Mouse (Mus musculus): ENCODE results near the gene Cabin1. TPM values are rescaled to one million over a fixed set of nuclear protein-coding genes. Genes with fewer than 3 reads are reported as not detected.

Gene Cabin1
- polyA plus RNA-seq, 1 experiment from 2014 or later = 13.6 TPM

DNA sequence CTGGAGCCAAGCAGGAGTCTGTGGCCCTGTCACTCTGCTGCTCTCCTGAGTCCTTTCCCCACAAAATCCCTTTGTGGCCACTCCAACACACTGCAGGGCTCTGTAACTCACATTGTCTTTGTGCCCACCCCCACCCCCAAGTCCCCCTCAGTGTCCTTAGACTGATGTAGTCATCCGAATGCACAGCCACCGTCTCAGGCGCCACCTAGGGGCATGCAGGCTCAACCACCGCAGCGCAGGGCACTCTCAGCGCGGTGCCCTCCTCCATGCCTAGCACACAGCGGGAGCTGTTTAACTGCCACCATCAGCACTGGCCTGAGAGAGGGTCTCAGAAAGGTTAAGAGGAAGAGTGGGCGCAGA lies 55.5 kb downstream of the Cabin1 start:
- Histone ChIP-seq H3K27me3 (ENCODE audit: control insufficient read depth, insufficient read depth, low read depth, low read length) (no peaks in the 10 kb centered on the region), H3K9ac (ENCODE audit: low read depth, low read length) (no peak overlapping the region), H3K27ac (ENCODE audit: low read length) (no peak overlapping the region), H3K36me3 (ENCODE audit: control insufficient read depth, insufficient read depth) (peaks cover 12% of the 10 kb centered on the region; the same call in 1 of the 2 replicates), H3K4me2 (ENCODE audit: low read depth, low read length) (no peak overlapping the region), H3K4me1 (ENCODE audit: control insufficient read depth, low read depth, low read length) (peaks cover 42% of the 10 kb centered on the region), H3K9me3 (replicated peaks; ENCODE audit: control insufficient read depth, low read length) (no peaks in the 10 kb centered on the region), H3K4me3 (ENCODE audit: low read depth, low read length) (no peak overlapping the region)
- 62% methylated on average over 9 of the region's 9 CpGs for WGBS (ENCODE audit: insufficient replicate concordance)
- ATAC-seq (ENCODE audit: low read depth) = no peak

DNA sequence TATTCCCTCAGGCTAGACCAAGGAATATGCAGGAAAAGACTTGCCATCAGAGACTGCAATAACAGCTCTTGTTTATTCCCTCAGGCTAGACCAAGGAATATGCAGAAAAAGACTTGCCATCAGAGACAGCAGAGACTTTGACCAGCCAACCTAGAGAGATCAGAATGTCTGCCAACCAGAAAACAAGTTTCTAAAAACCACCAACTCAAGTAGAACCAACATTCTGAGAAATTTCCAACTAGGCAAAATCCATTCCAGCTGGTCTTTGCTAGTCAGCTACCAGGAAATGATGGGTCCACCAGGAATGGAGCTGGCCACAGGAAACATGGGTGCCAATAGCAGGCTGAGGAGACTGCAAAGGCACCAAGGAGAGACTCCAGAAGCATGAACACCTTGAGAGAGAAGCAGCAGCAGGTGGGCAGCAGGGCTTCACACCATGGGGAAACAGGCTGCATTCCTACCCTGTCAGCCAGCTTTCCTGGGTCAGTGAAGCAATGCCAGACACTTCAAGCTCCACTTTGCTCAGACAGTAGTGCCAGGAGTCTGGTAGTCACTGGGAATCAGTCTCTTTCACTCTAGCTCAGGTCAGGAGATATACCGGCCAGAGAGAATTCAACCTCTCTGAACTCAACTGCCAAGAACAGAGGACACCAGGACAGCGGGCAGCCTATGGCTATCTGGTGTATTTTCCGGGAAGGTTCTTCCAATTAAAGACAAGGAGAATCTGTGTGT lies 56.1 kb downstream of the Cabin1 start:
- Histone ChIP-seq H3K27me3 (ENCODE audit: control insufficient read depth, insufficient read depth, low read depth, low read length) (no peaks in the 10 kb centered on the region), H3K4me1 (ENCODE audit: control insufficient read depth, low read depth, low read length) (peaks cover 42% of the 10 kb centered on the region), H3K4me2 (ENCODE audit: low read depth, low read length) (no peak overlapping the region), H3K9ac (ENCODE audit: low read depth, low read length) (no peak overlapping the region), H3K4me3 (ENCODE audit: low read depth, low read length) (no peak overlapping the region), H3K9me3 (replicated peaks; ENCODE audit: control insufficient read depth, low read length) (no peaks in the 10 kb centered on the region), H3K27ac (ENCODE audit: low read length) (peak overlapping the region; percentile 92), H3K36me3 (ENCODE audit: control insufficient read depth, insufficient read depth) (peaks cover 10% of the 10 kb centered on the region; the same call in 1 of the 2 replicates)
- no peak for ATAC-seq (ENCODE audit: low read depth)
- 86% methylated on average over 3 of the region's 3 CpGs for WGBS (ENCODE audit: insufficient replicate concordance)

GRCm38 (mm10) chr10:75706632-75707216 lies 57.4 kb downstream of the Cabin1 start:
- H3K9ac ChIP-seq (ENCODE audit: low read depth, low read length) = peak overlapping the region; percentile 53
- peak; percentile 75 for ATAC-seq (ENCODE audit: low read depth)
- peak overlapping the region; percentile 37 for H3K4me2 ChIP-seq (ENCODE audit: low read depth, low read length)
- no peaks in the 10 kb centered on the region for H3K27me3 ChIP-seq (ENCODE audit: control insufficient read depth, insufficient read depth, low read depth, low read length)
- peaks cover 47% of the 10 kb centered on the region for H3K4me1 ChIP-seq (ENCODE audit: control insufficient read depth, low read depth, low read length)
- 39% methylated on average over 8 of the region's 8 CpGs for WGBS (ENCODE audit: insufficient replicate concordance)
- peak overlapping the region; percentile 92 for H3K27ac ChIP-seq (ENCODE audit: low read length)
- peaks cover 3% of the 10 kb centered on the region; the same call in 1 of the 2 replicates for H3K36me3 ChIP-seq (ENCODE audit: control insufficient read depth, insufficient read depth)
- no peaks in the 10 kb centered on the region for H3K9me3 ChIP-seq (replicated peaks; ENCODE audit: control insufficient read depth, low read length)
- no peak overlapping the region for H3K4me3 ChIP-seq (ENCODE audit: low read depth, low read length)

DNA sequence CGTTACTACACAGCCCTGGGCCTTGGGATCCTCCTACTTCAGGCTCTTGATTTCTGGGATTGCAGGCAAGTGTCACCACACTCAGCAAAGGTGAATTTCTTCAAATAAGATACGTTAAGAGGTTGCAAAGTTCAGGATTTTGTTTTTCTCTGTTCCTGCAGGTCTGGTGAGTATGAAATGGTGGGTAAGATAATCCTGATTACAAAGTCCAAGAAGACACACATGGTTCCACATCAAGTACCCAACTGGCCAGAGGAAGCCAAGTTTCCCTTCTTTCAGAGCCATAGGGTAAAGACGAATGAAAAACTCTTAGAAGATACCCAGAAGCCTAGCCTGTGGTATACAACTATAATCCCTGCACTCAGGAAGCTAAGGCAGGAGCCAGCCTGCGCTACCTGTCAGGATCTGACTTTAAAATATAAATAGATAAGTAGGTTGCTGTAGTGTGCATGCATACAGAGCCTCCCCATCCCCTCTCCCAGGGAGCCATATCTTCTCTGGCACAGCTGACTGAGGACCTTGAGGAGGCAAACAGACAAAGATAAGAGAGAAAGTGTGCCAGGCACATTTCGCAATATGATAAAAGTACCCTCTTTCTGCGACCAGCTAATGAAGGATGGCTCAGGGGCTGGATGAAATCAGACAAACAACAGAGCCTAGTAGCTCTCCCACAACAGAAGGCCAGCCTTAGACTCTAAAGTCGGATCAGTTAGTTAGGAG lies 58.3 kb downstream of the Cabin1 start:
- ATAC-seq (ENCODE audit: low read depth) = peak; percentile 93
- Histone ChIP-seq H3K27ac (ENCODE audit: low read length) (peak overlapping the region; percentile 92), H3K9me3 (replicated peaks; ENCODE audit: control insufficient read depth, low read length) (no peaks in the 10 kb centered on the region), H3K9ac (ENCODE audit: low read depth, low read length) (0 out of 2 replicates have a peak overlapping the region, but pooled peaks have one; percentile 53), H3K4me2 (ENCODE audit: low read depth, low read length) (peak overlapping the region; percentile 37), H3K36me3 (ENCODE audit: control insufficient read depth, insufficient read depth) (no peaks in the 10 kb centered on the region; the same call in 1 of the 2 replicates), H3K4me1 (ENCODE audit: control insufficient read depth, low read depth, low read length) (peaks cover 47% of the 10 kb centered on the region), H3K4me3 (ENCODE audit: low read depth, low read length) (no peak overlapping the region), H3K27me3 (ENCODE audit: control insufficient read depth, insufficient read depth, low read depth, low read length) (no peaks in the 10 kb centered on the region)
- 36% methylated on average over 7 of the region's 7 CpGs for WGBS (ENCODE audit: insufficient replicate concordance)

DNA sequence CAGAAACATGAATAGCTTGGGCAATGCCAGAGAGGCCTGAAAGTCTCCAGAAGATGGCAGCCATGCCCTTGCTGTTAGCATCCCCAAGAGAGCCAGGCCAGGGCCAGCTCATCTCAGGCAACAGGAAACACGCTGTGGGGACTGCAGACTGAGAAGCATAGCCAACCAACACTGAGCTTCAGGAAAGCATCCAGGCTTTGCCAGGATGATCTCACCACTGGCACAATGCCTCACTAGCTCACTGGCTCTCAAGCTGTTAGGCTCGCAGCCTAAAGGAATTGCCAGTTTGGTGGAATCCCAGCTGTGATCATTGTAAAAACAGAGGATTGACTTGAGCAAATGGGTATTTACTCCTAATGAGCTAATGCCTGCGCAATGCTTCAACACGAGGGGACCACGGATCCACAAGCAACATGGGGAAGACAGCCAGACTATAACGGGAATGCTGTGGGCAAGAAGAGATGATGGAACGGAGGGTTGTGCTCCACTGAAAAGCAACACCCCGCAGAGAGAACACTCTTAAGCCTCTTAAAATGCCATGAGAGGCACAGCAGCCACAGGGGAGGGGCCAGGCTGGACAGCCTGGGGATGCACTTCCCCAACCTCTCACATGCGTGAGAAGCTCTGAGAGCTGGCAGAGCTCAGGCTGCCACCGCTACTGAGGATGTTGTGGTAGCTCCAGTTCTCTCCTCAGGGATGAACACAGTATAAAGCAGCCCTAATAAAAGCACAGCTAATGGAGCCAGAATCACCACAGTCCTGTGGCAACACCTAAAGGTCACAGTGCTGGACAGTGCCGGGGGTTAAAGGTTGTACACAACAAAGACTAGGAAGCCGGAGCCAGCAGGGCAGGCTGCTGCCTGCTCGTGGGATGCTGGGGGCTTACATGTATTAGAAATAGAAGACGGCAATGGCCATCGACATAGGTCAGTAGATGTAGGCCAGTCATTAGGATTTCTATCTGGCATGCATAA lies 59.6 kb downstream of the Cabin1 start:
- Histone ChIP-seq H3K4me1 (ENCODE audit: control insufficient read depth, low read depth, low read length) (peaks cover 47% of the 10 kb centered on the region), H3K4me2 (ENCODE audit: low read depth, low read length) (no peak overlapping the region), H3K9ac (ENCODE audit: low read depth, low read length) (0 out of 2 replicates have a peak overlapping the region, but pooled peaks have one; percentile 3), H3K27me3 (ENCODE audit: control insufficient read depth, insufficient read depth, low read depth, low read length) (no peaks in the 10 kb centered on the region), H3K36me3 (ENCODE audit: control insufficient read depth, insufficient read depth) (no peaks in the 10 kb centered on the region; the same call in 1 of the 2 replicates), H3K27ac (ENCODE audit: low read length) (peak overlapping the region; percentile 92), H3K4me3 (ENCODE audit: low read depth, low read length) (no peak overlapping the region), H3K9me3 (replicated peaks; ENCODE audit: control insufficient read depth, low read length) (no peaks in the 10 kb centered on the region)
- WGBS (ENCODE audit: insufficient replicate concordance) = 85% methylated on average over 15 of the region's 15 CpGs
- ATAC-seq (ENCODE audit: low read depth) = no peak

DNA sequence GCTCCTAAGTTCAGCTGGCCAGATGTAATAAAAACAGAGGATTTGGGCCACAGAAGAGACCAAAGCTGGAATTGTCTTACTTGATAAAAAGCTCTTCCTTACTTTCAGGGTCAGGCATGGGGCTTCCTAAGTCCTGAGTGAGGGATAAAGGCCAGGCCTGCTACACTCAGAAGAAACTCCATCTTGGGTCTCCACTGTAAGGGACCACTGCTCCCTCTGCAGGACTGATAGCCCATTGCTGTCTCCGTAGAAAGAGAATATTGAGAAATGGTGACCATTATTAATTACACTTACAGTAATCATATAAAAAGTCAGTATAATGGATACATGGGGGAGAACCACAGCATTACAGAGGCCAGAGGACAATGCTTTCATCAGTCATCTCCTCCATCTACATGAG lies 60.6 kb downstream of the Cabin1 start:
- no peak for ATAC-seq (ENCODE audit: low read depth)
- Histone ChIP-seq H3K27ac (ENCODE audit: low read length) (0 out of 2 replicates have a peak overlapping the region, but pooled peaks have one; percentile 20), H3K36me3 (ENCODE audit: control insufficient read depth, insufficient read depth) (peaks cover 5% of the 10 kb centered on the region), H3K9me3 (replicated peaks; ENCODE audit: control insufficient read depth, low read length) (no peaks in the 10 kb centered on the region), H3K4me2 (ENCODE audit: low read depth, low read length) (no peak overlapping the region), H3K4me1 (ENCODE audit: control insufficient read depth, low read depth, low read length) (peaks cover 54% of the 10 kb centered on the region), H3K27me3 (ENCODE audit: control insufficient read depth, insufficient read depth, low read depth, low read length) (no peaks in the 10 kb centered on the region), H3K4me3 (ENCODE audit: low read depth, low read length) (no peak overlapping the region), H3K9ac (ENCODE audit: low read depth, low read length) (no peak overlapping the region)
- 70% methylated on average over 1 of the region's 1 CpGs for WGBS (ENCODE audit: insufficient replicate concordance)

DNA sequence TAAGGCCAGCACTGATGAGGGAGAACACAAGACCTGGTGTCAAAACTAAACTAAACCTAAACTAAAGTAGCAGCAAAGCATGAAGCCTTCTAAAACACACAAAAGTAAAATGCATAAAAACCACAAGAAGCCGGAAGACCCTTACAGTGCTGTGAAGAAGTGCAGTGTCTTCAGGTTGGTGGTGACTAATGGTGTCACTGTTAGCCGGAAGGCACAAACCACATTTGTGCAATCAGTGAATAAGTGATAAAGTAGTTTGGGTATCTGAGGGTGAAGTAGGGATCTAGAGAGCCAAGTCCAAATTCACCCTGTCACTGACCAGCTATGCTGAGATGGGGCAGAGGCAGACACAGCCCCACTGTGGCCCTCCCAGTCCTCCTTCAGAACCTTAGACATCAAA lies 61.6 kb downstream of the Cabin1 start:
- H3K27me3 ChIP-seq (ENCODE audit: control insufficient read depth, insufficient read depth, low read depth, low read length) = no peaks in the 10 kb centered on the region
- H3K4me3 ChIP-seq (ENCODE audit: low read depth, low read length) = no peak overlapping the region
- H3K4me2 ChIP-seq (ENCODE audit: low read depth, low read length) = no peak overlapping the region
- WGBS (ENCODE audit: insufficient replicate concordance) = 49% methylated on average over 2 of the region's 2 CpGs
- no peak for ATAC-seq (ENCODE audit: low read depth)
- peak overlapping the region; percentile 37 for H3K27ac ChIP-seq (ENCODE audit: low read length)
- peaks cover 5% of the 10 kb centered on the region for H3K36me3 ChIP-seq (ENCODE audit: control insufficient read depth, insufficient read depth)
- H3K4me1 ChIP-seq (ENCODE audit: control insufficient read depth, low read depth, low read length) = peaks cover 56% of the 10 kb centered on the region
- no peak overlapping the region for H3K9ac ChIP-seq (ENCODE audit: low read depth, low read length)
- H3K9me3 ChIP-seq (replicated peaks; ENCODE audit: control insufficient read depth, low read length) = no peaks in the 10 kb centered on the region

DNA sequence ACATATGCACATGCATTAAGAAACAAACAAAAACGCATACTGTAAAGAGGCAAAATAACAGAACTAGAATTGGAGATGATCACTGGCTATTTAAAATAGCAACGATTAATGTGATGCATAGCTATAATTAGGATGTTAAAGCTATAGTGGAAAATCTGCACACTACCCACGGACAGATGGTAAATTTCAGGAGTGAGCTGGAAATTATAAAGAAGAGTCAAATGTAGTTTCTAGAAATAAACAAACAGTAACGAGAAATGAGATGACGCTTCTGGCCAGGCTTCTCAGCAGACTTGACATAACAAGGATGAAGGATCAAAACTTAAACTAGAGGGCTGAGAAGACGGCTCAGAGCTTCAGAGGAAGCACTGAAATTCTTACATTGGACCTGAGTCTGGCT lies 62.9 kb downstream of the Cabin1 start:
- 83% methylated on average over 6 of the region's 6 CpGs for WGBS (ENCODE audit: insufficient replicate concordance)
- Histone ChIP-seq H3K9ac (ENCODE audit: low read depth, low read length) (no peak overlapping the region), H3K27me3 (ENCODE audit: control insufficient read depth, insufficient read depth, low read depth, low read length) (no peaks in the 10 kb centered on the region), H3K4me2 (ENCODE audit: low read depth, low read length) (no peak overlapping the region), H3K9me3 (replicated peaks; ENCODE audit: control insufficient read depth, low read length) (no peaks in the 10 kb centered on the region), H3K4me3 (ENCODE audit: low read depth, low read length) (no peak overlapping the region), H3K27ac (ENCODE audit: low read length) (no peak overlapping the region), H3K36me3 (ENCODE audit: control insufficient read depth, insufficient read depth) (peaks cover 5% of the 10 kb centered on the region), H3K4me1 (ENCODE audit: control insufficient read depth, low read depth, low read length) (peaks cover 54% of the 10 kb centered on the region)
- no peak for ATAC-seq (ENCODE audit: low read depth)
